Mouse (Mus musculus) retina, embryonic 14.5 days (tissue): Measurements from ENCODE around the gene Pcbp1.
A peak's percentile ranks its signal among the peaks of the same experiment; 100 is the strongest.

Experiments used
- DNase-seq: peaks from one replicate; pipeline ENCODE4 v3.0.0-alpha.2; 2015; ENCODE audit warnings: low spot score

The Pcbp1 gene

GRCm38 (mm10) chr6:86523755-86524434, 2.2 kb downstream of the Pcbp1 start:
- peak; percentile 9 for DNase-seq

- no peak for DNase-seq
Measured at GRCm38 (mm10) chr6:86523242-86523754, 2.8 kb downstream of the Pcbp1 start.

- no peak for DNase-seq
Measured at GRCm38 (mm10) chr6:86522001-86522911, 3.9 kb downstream of the Pcbp1 start.

- DNase-seq: no peak
Measured at GRCm38 (mm10) chr6:86519767-86520345, 6.3 kb downstream of the Pcbp1 start.

GRCm38 (mm10) chr6:86516021-86516420, 10.1 kb downstream of the Pcbp1 start:
- DNase-seq: no peak

- no peak for DNase-seq
Measured at GRCm38 (mm10) chr6:86513296-86513695, 12.8 kb downstream of the Pcbp1 start.

- DNase-seq: no peak
Measured at GRCm38 (mm10) chr6:86510979-86511378, 15.1 kb downstream of the Pcbp1 start.

- no peak for DNase-seq
Measured at GRCm38 (mm10) chr6:86509866-86510200, 16.3 kb downstream of the Pcbp1 start.

- DNase-seq: no peak
Measured at GRCm38 (mm10) chr6:86509194-86509865, 16.8 kb downstream of the Pcbp1 start.

GRCm38 (mm10) chr6:86508736-86509135, 17.4 kb downstream of the Pcbp1 start:
- no peak for DNase-seq

GRCm38 (mm10) chr6:86507116-86507515, 19.0 kb downstream of the Pcbp1 start:
- DNase-seq: no peak

GRCm38 (mm10) chr6:86506309-86506708, 19.8 kb downstream of the Pcbp1 start:
- DNase-seq: no peak

GRCm38 (mm10) chr6:86505671-86506070, 20.4 kb downstream of the Pcbp1 start:
- no peak for DNase-seq

GRCm38 (mm10) chr6:86503513-86503912, 22.6 kb downstream of the Pcbp1 start:
- DNase-seq: no peak

- no peak for DNase-seq
Measured at GRCm38 (mm10) chr6:86499571-86500109, 26.5 kb downstream of the Pcbp1 start.

- no peak for DNase-seq
Measured at GRCm38 (mm10) chr6:86497942-86498732, 28.0 kb downstream of the Pcbp1 start.

GRCm38 (mm10) chr6:86497071-86497815, 28.9 kb downstream of the Pcbp1 start:
- peak; percentile 40 for DNase-seq

GRCm38 (mm10) chr6:86496585-86496984, 29.5 kb downstream of the Pcbp1 start:
- DNase-seq: no peak

GRCm38 (mm10) chr6:86496127-86496526, 30.0 kb downstream of the Pcbp1 start:
- no peak for DNase-seq

- no peak for DNase-seq
Measured at GRCm38 (mm10) chr6:86495661-86496060, 30.5 kb downstream of the Pcbp1 start.
